7 mouse cellular contexts compared by ENCODE assay signal in the genomic region with DNA sequence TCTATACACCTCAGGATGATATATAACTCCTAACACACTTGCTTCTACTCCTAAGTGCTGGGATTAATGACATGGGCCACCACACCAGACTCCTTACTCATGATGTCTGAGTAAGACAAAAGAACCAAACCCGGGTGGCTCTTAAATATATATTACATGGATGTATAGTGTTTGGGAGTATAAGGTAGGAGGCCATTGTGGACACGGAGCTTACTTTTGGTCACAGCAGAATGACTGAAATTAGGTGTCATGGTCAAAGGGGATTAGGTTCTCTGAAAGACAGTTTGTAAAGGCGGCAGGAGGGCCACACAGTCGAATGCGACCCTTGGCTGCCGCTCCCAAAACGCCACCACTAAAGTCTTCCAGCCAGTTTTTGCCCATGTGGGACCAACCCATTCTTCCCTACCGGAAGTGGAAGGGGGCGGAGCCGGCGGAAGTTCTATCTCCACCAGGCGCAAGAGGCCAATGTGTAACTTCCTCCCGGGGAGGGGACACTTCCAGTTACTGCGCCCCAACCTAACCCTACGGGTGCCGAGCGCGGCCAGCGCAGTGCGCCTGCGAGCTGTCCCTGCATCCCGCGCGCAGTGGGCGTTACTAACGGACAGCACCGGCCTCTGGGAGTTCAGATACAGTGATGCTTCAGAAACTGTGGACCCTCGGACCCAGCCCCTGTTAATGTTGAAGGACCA. TPM values are rescaled to one million over a fixed set of nuclear protein-coding genes. Genes with fewer than 3 reads are reported as not detected.
DNase-seq lines count a peak whose midpoint lies in the region; ATAC-seq lines count a peak whose summit lies in the region.

No protein-coding gene starts in this region.

- no peaks in the 10 kb centered on the region for H3K9me3 ChIP-seq in intestine, embryonic 15.5 days
- H3K9me3 ChIP-seq in midbrain, embryonic 10.5 days (replicated peaks), result no peaks in the 10 kb centered on the region

- peak overlapping the region; percentile 43 for H3K4me3 ChIP-seq in intestine, embryonic 15.5 days (replicated peaks)
- H3K4me3 ChIP-seq in midbrain, embryonic 10.5 days, result peak overlapping the region; percentile 62

- H3K27ac ChIP-seq in intestine, embryonic 15.5 days, result no peak overlapping the region
- H3K27ac ChIP-seq in midbrain, embryonic 10.5 days (replicated peaks), result peak overlapping the region; percentile 76

- intact Hi-C loops in gastrocnemius, postnatal 36 days (cut with DNase I), result loop anchor here (1.0 kb wide), 1 partner anchor 26 kb away; a partner anchor contains a TSS
- intact Hi-C loops in left cerebral cortex, postnatal 25 days (cut with DNase I), result loop anchor here (1.0 kb wide), 1 partner anchor 26 kb away; a partner anchor contains a TSS

- no peaks in the 10 kb centered on the region for H3K4me1 ChIP-seq in intestine, embryonic 15.5 days (replicated peaks)
- peaks cover 17% of the 10 kb centered on the region for H3K4me1 ChIP-seq in midbrain, embryonic 10.5 days

- H3K36me3 ChIP-seq in intestine, embryonic 15.5 days, result no peaks in the 10 kb centered on the region
- no peaks in the 10 kb centered on the region for H3K36me3 ChIP-seq in midbrain, embryonic 10.5 days

- 21% methylated on average over 28 of the region's 28 CpGs for WGBS in intestine, embryonic 15.5 days
- WGBS in midbrain, embryonic 10.5 days, result 19% methylated on average over 28 of the region's 28 CpGs

- H3K27me3 ChIP-seq in intestine, embryonic 15.5 days (replicated peaks), result no peaks in the 10 kb centered on the region
- peaks cover 17% of the 10 kb centered on the region for H3K27me3 ChIP-seq in midbrain, embryonic 10.5 days (ENCODE audit: low read depth, poor library complexity, severe bottlenecking)

- peak overlapping the region; percentile 57 for H3K4me2 ChIP-seq in intestine, embryonic 15.5 days (replicated peaks)

- peak; percentile 94 for DNase-seq in adrenal gland, adult 2 months
- peak; percentile 71 for DNase-seq in embryo, embryonic 11.5 days (ENCODE audit: low read depth, low spot score)
- peak; percentile 76 to 82 for DNase-seq in gastrocnemius, postnatal 36 days
- DNase-seq in left cerebral cortex, postnatal 25 days (ENCODE audit: low spot score in 2 of 2), result peak; percentile 92 to 97
- DNase-seq in midbrain, embryonic 10.5 days (ENCODE audit: low spot score), result peak; percentile 86
- peak; percentile 80 for DNase-seq in right cerebral cortex, postnatal 4 days

- ATAC-seq in intestine, embryonic 15.5 days, result peak; percentile 98

- peak overlapping the region; percentile 14; the same call in 1 of the 2 replicates for H3K9ac ChIP-seq in intestine, embryonic 15.5 days

RNA-seq across cellular contexts. Expression of a gene that starts 25.8 kb away (rescaled TPM):
- 10 to 100 TPM; 13.1 to 14.6 TPM for total RNA-seq in adrenal gland, adult 2 months (2021)
- polyA plus RNA-seq in adrenal gland, adult 2 months (2012; rRNA removed), result 6.2 and 6.8 TPM in 2 replicates
- 1 to 10 TPM; 4.2 to 6.4 TPM for total RNA-seq in gastrocnemius, postnatal 36 days (2021)
- polyA plus RNA-seq in intestine, embryonic 15.5 days (2015; fragmentation: Nextera tagmentation; extraction: Ambion mirVana), result 14.8 and 15.4 TPM in 2 replicates
- 10 to 100 TPM; 22.1 to 24.0 TPM for total RNA-seq in left cerebral cortex, postnatal 25 days (2021)
- 26.9 and 32.1 TPM in 2 replicates for polyA plus RNA-seq in midbrain, embryonic 10.5 days (2016; fragmentation: Nextera tagmentation; extraction: Ambion mirVana)

RNA-seq across cellular contexts. Expression of a gene that starts 59.7 kb away (rescaled TPM):
- total RNA-seq in adrenal gland, adult 2 months (2021), result 10 to 100 TPM; 38.4 to 38.8 TPM
- 20.2 and 25.6 TPM in 2 replicates for polyA plus RNA-seq in adrenal gland, adult 2 months (2012; rRNA removed)
- total RNA-seq in gastrocnemius, postnatal 36 days (2021), result 10 to 100 TPM; 21.9 to 24.8 TPM
- polyA plus RNA-seq in intestine, embryonic 15.5 days (2015; fragmentation: Nextera tagmentation; extraction: Ambion mirVana), result 32.4 and 32.6 TPM in 2 replicates
- 10 to 100 TPM; 45.9 TPM for total RNA-seq in left cerebral cortex, postnatal 25 days (2021)
- 45.2 and 47.8 TPM in 2 replicates for polyA plus RNA-seq in midbrain, embryonic 10.5 days (2016; fragmentation: Nextera tagmentation; extraction: Ambion mirVana)
